Mouse (Mus musculus): Measurements from ENCODE around the gene Tfap2d. TPM values are rescaled to one million over a fixed set of nuclear protein-coding genes. Genes with fewer than 3 reads are reported as not detected.

Tfap2d gene
- total RNA-seq, 1 experiment = not detected

- Histone ChIP-seq H3K4me1 (ENCODE audit: control insufficient read depth in 2 of 2, insufficient read depth in 2 of 2, low read length in 2 of 2, poor library complexity in 1 of 2) (peaks cover 0 to 2% of the 10 kb centered on the region in 2 experiments; a peak in 1 of 4 replicates), H3K27ac (ENCODE audit: insufficient read depth, low read depth, low read length, poor library complexity, severe bottlenecking) (no peak overlapping the region), H3K36me3 (ENCODE audit: control insufficient read depth, insufficient read depth, low read length, poor library complexity, severe bottlenecking) (no peaks in the 10 kb centered on the region), H3K4me3 (ENCODE audit: insufficient read depth in 1 of 2, low read depth in 1 of 2, low read length in 2 of 2, poor library complexity in 1 of 2, severe bottlenecking in 1 of 2) (no peak overlapping the region), H3K9ac (ENCODE audit: insufficient read depth, low read depth, low read length, poor library complexity, severe bottlenecking) (no peak overlapping the region), H3K9me3 (ENCODE audit: control insufficient read depth, insufficient read depth, low read depth, low read length) (no peaks in the 10 kb centered on the region)
- in situ Hi-C loops (cut with MboI; ENCODE audit: low sequenced_read_pairs in 2 of 2, unreplicated experiment in 2 of 2) = loop anchor here in 1 of 2 experiments (10.0 kb wide), 1 partner anchor 108 kb away; the partner anchor contains the start of gene Tfap2d
- no peak for TF ChIP-seq ZC3H11A (IDR thresholded peaks at IDR 0.05; ENCODE audit: borderline replicate concordance, low read depth, low read length)
- no peak for DNase-seq (ENCODE audit: low read depth, low spot score)
These were observed 109.9 kb downstream of the Tfap2d start for GRCm38 (mm10) chr1:19212691-19213090.

- in situ Hi-C loops (cut with MboI; ENCODE audit: low sequenced_read_pairs in 2 of 2, unreplicated experiment in 2 of 2) = loop anchor here in 1 of 2 experiments (10.0 kb wide), 1 partner anchor 108 kb away; the partner anchor contains the start of gene Tfap2d
- no peak overlapping the region for H3K4me3 ChIP-seq (ENCODE audit: insufficient read depth in 1 of 2, low read depth in 1 of 2, low read length in 2 of 2, poor library complexity in 1 of 2, severe bottlenecking in 1 of 2)
- no peak overlapping the region for H3K9ac ChIP-seq (ENCODE audit: insufficient read depth, low read depth, low read length, poor library complexity, severe bottlenecking)
- no peaks in the 10 kb centered on the region for H3K36me3 ChIP-seq (ENCODE audit: control insufficient read depth, insufficient read depth, low read length, poor library complexity, severe bottlenecking)
- no peak overlapping the region for H3K27ac ChIP-seq (ENCODE audit: insufficient read depth, low read depth, low read length, poor library complexity, severe bottlenecking)
- no peaks in the 10 kb centered on the region for H3K9me3 ChIP-seq (ENCODE audit: control insufficient read depth, insufficient read depth, low read depth, low read length)
- TF ChIP-seq MAFK (IDR thresholded peaks at IDR 0.05; ENCODE audit: insufficient read depth, low read depth, low read length) = no peak
- TF ChIP-seq HCFC1 (IDR thresholded peaks at IDR 0.05; ENCODE audit: borderline replicate concordance, insufficient read depth, low read length) = no peak
- no peak for TF ChIP-seq ZNF384 (IDR thresholded peaks at IDR 0.05; ENCODE audit: low read depth, low read length)
- no peak for TF ChIP-seq ZC3H11A (IDR thresholded peaks at IDR 0.05; ENCODE audit: borderline replicate concordance, low read depth, low read length)
- no peak for TF ChIP-seq CHD2 (IDR thresholded peaks at IDR 0.05; ENCODE audit: low read depth, low read length)
- no peak for DNase-seq (ENCODE audit: low read depth, low spot score)
- H3K4me1 ChIP-seq (ENCODE audit: control insufficient read depth in 2 of 2, insufficient read depth in 2 of 2, low read length in 2 of 2, poor library complexity in 1 of 2) = peaks cover 0 to 2% of the 10 kb centered on the region in 2 experiments; a peak in 1 of 4 replicates
These were observed 110.3 kb downstream of the Tfap2d start for GRCm38 (mm10) chr1:19213171-19213570.

GRCm38 (mm10) chr1:19213851-19214395, 111.1 kb downstream of the Tfap2d start:
- Histone ChIP-seq H3K9ac (ENCODE audit: insufficient read depth, low read depth, low read length, poor library complexity, severe bottlenecking) (no peak overlapping the region), H3K9me3 (ENCODE audit: control insufficient read depth, insufficient read depth, low read depth, low read length) (no peaks in the 10 kb centered on the region), H3K36me3 (ENCODE audit: control insufficient read depth, insufficient read depth, low read length, poor library complexity, severe bottlenecking) (no peaks in the 10 kb centered on the region), H3K4me3 (ENCODE audit: insufficient read depth in 1 of 2, low read depth in 1 of 2, low read length in 2 of 2, poor library complexity in 1 of 2, severe bottlenecking in 1 of 2) (peak overlapping the region in 1 of 2 experiments; percentile 2; a peak in 1 of 4 replicates), H3K27ac (ENCODE audit: insufficient read depth, low read depth, low read length, poor library complexity, severe bottlenecking) (no peak overlapping the region), H3K4me1 (ENCODE audit: control insufficient read depth in 2 of 2, insufficient read depth in 2 of 2, low read length in 2 of 2, poor library complexity in 1 of 2) (peaks cover 0 to 2% of the 10 kb centered on the region in 2 experiments; a peak in 1 of 4 replicates)
- TF ChIP-seq CHD2 (IDR thresholded peaks at IDR 0.05; ENCODE audit: low read depth, low read length) (no peak), HCFC1 (IDR thresholded peaks at IDR 0.05; ENCODE audit: borderline replicate concordance, insufficient read depth, low read length) (no peak), ZC3H11A (IDR thresholded peaks at IDR 0.05; ENCODE audit: borderline replicate concordance, low read depth, low read length) (no peak), MAFK (IDR thresholded peaks at IDR 0.05; ENCODE audit: insufficient read depth, low read depth, low read length) (no peak), ZNF384 (IDR thresholded peaks at IDR 0.05; ENCODE audit: low read depth, low read length) (no peak)
- DNase-seq (ENCODE audit: low read depth, low spot score) = no peak
- in situ Hi-C loops (cut with MboI; ENCODE audit: low sequenced_read_pairs in 2 of 2, unreplicated experiment in 2 of 2) = loop anchor here in 1 of 2 experiments (10.0 kb wide), 1 partner anchor 109 kb away; the partner anchor contains the start of gene Tfap2d

Other genes with a start within 250 kb of the Tfap2d start
- gene Tfap2b, start 105.9 kb downstream of the Tfap2d start, total RNA-seq (2012; rRNA removed) = not detected in 2 replicates

Data from ES-E14 (cell line).